1 mouse cellular context compared by ENCODE assay signal in the genomic region with DNA sequence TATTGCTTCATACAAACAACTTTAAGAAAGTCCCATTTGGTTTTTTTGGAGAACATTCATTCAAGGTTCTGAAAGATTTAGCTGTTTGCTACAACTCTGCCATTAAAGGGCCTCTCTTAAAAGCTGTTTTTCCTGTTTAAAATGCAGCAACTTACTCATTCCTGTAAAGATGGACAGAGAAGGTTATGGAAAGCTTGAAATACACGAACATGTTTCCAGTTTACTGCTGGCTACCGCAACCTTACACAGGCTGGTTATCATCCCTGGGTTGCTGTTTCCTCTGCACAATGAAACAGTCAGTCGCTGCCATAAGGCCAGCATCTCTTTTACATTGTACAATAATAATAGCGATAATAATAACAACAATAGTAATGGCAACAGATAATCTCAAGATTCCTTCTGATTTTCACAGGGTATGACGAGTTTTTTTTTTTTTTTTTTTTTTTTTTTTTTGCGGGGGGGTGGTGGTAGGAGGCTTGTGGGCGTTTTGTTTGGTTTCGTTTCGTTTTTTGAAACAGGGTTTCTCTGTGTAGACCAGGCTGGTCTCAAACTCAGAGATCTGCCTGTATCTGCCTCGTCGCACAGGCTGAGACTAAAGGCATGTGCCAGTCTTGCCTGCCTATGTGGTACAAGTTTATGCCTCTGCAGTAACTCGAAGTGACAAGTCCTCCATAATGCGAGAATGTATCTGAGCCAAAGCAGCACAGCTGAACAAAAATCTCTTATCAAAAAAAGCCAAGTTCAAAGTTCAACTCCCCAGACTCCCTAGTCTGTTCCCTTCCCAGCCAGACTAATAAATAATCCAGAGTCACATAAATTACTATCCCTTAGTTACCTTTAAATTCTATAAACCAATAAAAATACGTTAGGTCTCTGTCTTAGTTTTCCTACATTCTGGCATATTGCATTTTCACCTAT.
TF ChIP-seq lines count a peak whose summit lies in the region.

No protein-coding gene starts in this region.

TF ChIP-seq in ES-E14, 5 proteins besides CTCF, POLR2A, EP300 and RAD21 (continued from another document):
- no peak for TF ChIP-seq MAFK (IDR thresholded peaks at IDR 0.05; ENCODE audit: insufficient read depth, low read depth, low read length)
